Comparison of ENCODE assay signal across 8 mouse cellular contexts in the genomic region with DNA sequence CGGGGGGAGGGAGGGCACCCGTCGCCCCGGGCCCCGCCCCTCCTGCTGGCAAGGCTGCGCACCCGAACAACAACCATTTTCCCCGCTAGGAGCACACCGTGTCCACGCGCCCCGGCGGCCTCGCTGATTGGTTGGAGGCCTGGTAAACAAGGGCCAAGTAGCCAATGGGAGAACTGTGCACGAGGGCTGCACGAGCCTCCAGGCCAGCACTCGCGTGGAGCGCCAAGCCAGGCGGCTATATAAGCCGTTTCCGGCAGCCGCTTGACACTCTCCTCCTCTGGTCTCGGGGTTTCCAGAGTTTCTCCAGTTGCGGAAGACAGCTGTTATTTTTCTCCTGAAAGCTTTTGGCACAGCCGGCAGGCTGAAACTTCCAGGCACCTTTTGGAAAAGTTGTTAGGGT. TPM values are rescaled to one million over a fixed set of nuclear protein-coding genes. Genes with fewer than 3 reads are reported as not detected.
A peak's percentile ranks its signal among the peaks of the same experiment; 100 is the strongest.
DNase-seq lines count a peak whose midpoint lies in the region; ATAC-seq lines count a peak whose summit lies in the region.

A gene (plus strand): TSS at position 264 of the 400 bp plus-strand sequence.

- peaks cover 32% of the 10 kb centered on the region for H3K36me3 ChIP-seq in heart, embryonic 13.5 days
- peaks cover 25% of the 10 kb centered on the region for H3K36me3 ChIP-seq in liver, embryonic 12.5 days
- peaks cover 20% of the 10 kb centered on the region for H3K36me3 ChIP-seq in stomach, embryonic 15.5 days

- H3K4me3 ChIP-seq in brown adipose tissue, adult 24 weeks (ENCODE audit: insufficient read depth, low read depth, low read length) = peak within 1 kb of the TSS; percentile 69
- H3K4me3 ChIP-seq in heart, embryonic 13.5 days = peak within 1 kb of the TSS; percentile 96
- H3K4me3 ChIP-seq in liver, embryonic 12.5 days = peak within 1 kb of the TSS; percentile 72
- peak within 1 kb of the TSS; percentile 65 for H3K4me3 ChIP-seq in stomach, embryonic 15.5 days (replicated peaks)

- H3K27ac ChIP-seq in brown adipose tissue, adult 24 weeks (replicated peaks; ENCODE audit: low read depth, low read length) = peak within 1 kb of the TSS; percentile 100
- peak within 1 kb of the TSS; percentile 99 for H3K27ac ChIP-seq in heart, embryonic 13.5 days (replicated peaks)
- H3K27ac ChIP-seq in liver, embryonic 12.5 days = peak within 1 kb of the TSS; percentile 88
- H3K27ac ChIP-seq in stomach, embryonic 15.5 days = peak within 1 kb of the TSS; percentile 96

- WGBS in heart, embryonic 13.5 days = under 1% methylated on average over 26 of the region's 26 CpGs
- WGBS in liver, embryonic 12.5 days (ENCODE audit: insufficient replicate concordance) = under 1% methylated on average over 26 of the region's 26 CpGs
- WGBS in stomach, embryonic 15.5 days = under 1% methylated on average over 26 of the region's 26 CpGs

- peak within 1 kb of the TSS; percentile 93 for H3K4me2 ChIP-seq in heart, embryonic 13.5 days
- H3K4me2 ChIP-seq in liver, embryonic 12.5 days = peak within 1 kb of the TSS; percentile 79
- peak within 1 kb of the TSS; percentile 87 for H3K4me2 ChIP-seq in stomach, embryonic 15.5 days

- H3K27me3 ChIP-seq in heart, embryonic 13.5 days (replicated peaks) = no peaks in the 10 kb centered on the region
- H3K27me3 ChIP-seq in liver, embryonic 12.5 days (replicated peaks) = no peaks in the 10 kb centered on the region
- no peaks in the 10 kb centered on the region for H3K27me3 ChIP-seq in stomach, embryonic 15.5 days (replicated peaks)

- peaks cover 16% of the 10 kb centered on the region for H3K4me1 ChIP-seq in brown adipose tissue, adult 24 weeks (ENCODE audit: control insufficient read depth, insufficient read depth, insufficient read length, low read length)
- H3K4me1 ChIP-seq in heart, embryonic 13.5 days = peaks cover 51% of the 10 kb centered on the region
- peaks cover 53% of the 10 kb centered on the region for H3K4me1 ChIP-seq in liver, embryonic 12.5 days
- H3K4me1 ChIP-seq in stomach, embryonic 15.5 days = peaks cover 53% of the 10 kb centered on the region

- peak; percentile 98 for ATAC-seq in heart, embryonic 13.5 days (ENCODE audit: extremely low read depth, insufficient number of reproducible peaks, low FRiP score, low TSS enrichment)
- peak; percentile 99 for ATAC-seq in liver, embryonic 12.5 days
- peak; percentile 99 for ATAC-seq in stomach, embryonic 15.5 days (ENCODE audit: insufficient read depth, low FRiP score, low read depth)

- DNase-seq in CD4-positive, CD25-positive, alpha-beta regulatory T cell, adult 2 months (ENCODE audit: low read depth, low spot score) = peak; percentile 100
- peak; percentile 79 for DNase-seq in fat pad, adult 2 months (ENCODE audit: extremely low read depth, low read depth, low spot score)
- DNase-seq in kidney, postnatal 10 days = peak; percentile 100
- peak; percentile 99 to 100 for DNase-seq in natural killer cell, adult 2 months (ENCODE audit: low spot score in 2 of 2)

- H3K9ac ChIP-seq in heart, embryonic 13.5 days = peak within 1 kb of the TSS; percentile 100
- peak within 1 kb of the TSS; percentile 88 for H3K9ac ChIP-seq in liver, embryonic 12.5 days
- H3K9ac ChIP-seq in stomach, embryonic 15.5 days = peak within 1 kb of the TSS; percentile 77

- no peaks in the 10 kb centered on the region for H3K9me3 ChIP-seq in heart, embryonic 13.5 days
- H3K9me3 ChIP-seq in liver, embryonic 12.5 days (replicated peaks) = no peaks in the 10 kb centered on the region
- H3K9me3 ChIP-seq in stomach, embryonic 15.5 days = no peaks in the 10 kb centered on the region

RNA-seq across cellular contexts. Expression of the gene that starts here (rescaled TPM):
- polyA plus RNA-seq in brown adipose tissue, adult 24 weeks (2012; ENCODE audit: insufficient read depth, insufficient read length, missing spikeins) = 1,091 and 1,303 TPM in 2 replicates
- polyA plus RNA-seq in heart, embryonic 13.5 days (2015; fragmentation: Nextera tagmentation; extraction: Ambion mirVana) = 156 and 165 TPM in 2 replicates
- polyA plus RNA-seq in liver, embryonic 12.5 days (2016; fragmentation: Nextera tagmentation; extraction: Ambion mirVana) = 28.6 and 29.9 TPM in 2 replicates
- 140 and 159 TPM in 2 replicates for polyA plus RNA-seq in stomach, embryonic 15.5 days (2015; fragmentation: Nextera tagmentation; extraction: Ambion mirVana)

Comparison
In these comparisons a context has a peak if more than half of its experiments do, and no peak if none do; other contexts are left out.
1. Peak in every context shown above with its lines: DNase-seq, ATAC-seq, H3K4me3 ChIP-seq and H3K27ac ChIP-seq.